14 mouse cellular contexts compared by ENCODE assay signal in genomic region chr1:133204341-133204849, GRCm38 (mm10). TPM values are rescaled to one million over a fixed set of nuclear protein-coding genes. Genes with fewer than 3 reads are reported as not detected.
A peak's percentile ranks its signal among the peaks of the same experiment; 100 is the strongest.
DNase-seq lines count a peak whose midpoint lies in the region; ATAC-seq and TF ChIP-seq lines count a peak whose summit lies in the region.
"Had no signal": no experiment of that assay in that cellular context is flagged by ENCODE, and none has a peak within 500 bp of the region (broad histone marks: within the 10 kb centered on the region; RNA-seq: fewer than 3 reads in every experiment).

No protein-coding gene starts in this region.

- DNase-seq in hindbrain, embryonic 10.5 days (ENCODE audit: low spot score) = no peak
- no peak for DNase-seq in hindbrain, embryonic 14.5 days (ENCODE audit: low spot score)
- peak; percentile 85 for DNase-seq in adrenal gland, adult 8-10 months
- DNase-seq in kidney, postnatal 0 days (ENCODE audit: low spot score) = no peak
- no peak for DNase-seq in retina, embryonic 14.5 days (ENCODE audit: low spot score)
- DNase-seq in liver = no peak
- DNase-seq in layer of hippocampus, postnatal 36 days = no peak
- DNase-seq: cerebellum, postnatal 25 days; heart, adult 18-20 months; left cerebral cortex, postnatal 4 days; thymus, adult 18-20 months had no signal

- no peak for ATAC-seq in hindbrain, embryonic 14.5 days (ENCODE audit: low FRiP score)
- ATAC-seq in kidney, postnatal 0 days (replicated peaks; ENCODE audit: low FRiP score, low read depth) = peak; percentile 68
- 0 out of 2 replicates have a peak, but pooled peaks have one; percentile 14 for ATAC-seq in megakaryocyte progenitor cell, adult 5-6 weeks (replicated peaks; ENCODE audit: poor library complexity)
- ATAC-seq: CD4-positive, CD25-positive, alpha-beta regulatory T cell, adult 4 months had no signal

- H3K36me3 ChIP-seq in hindbrain, embryonic 10.5 days = no peaks in the 10 kb centered on the region
- no peaks in the 10 kb centered on the region for H3K36me3 ChIP-seq in hindbrain, embryonic 14.5 days (replicated peaks; ENCODE audit: control insufficient read depth, insufficient read depth)
- H3K36me3 ChIP-seq in kidney, postnatal 0 days (ENCODE audit: insufficient read depth, low read length) = no peaks in the 10 kb centered on the region

- peaks cover 62% of the 10 kb centered on the region for H3K4me1 ChIP-seq in hindbrain, embryonic 10.5 days (replicated peaks)
- H3K4me1 ChIP-seq in hindbrain, embryonic 14.5 days (replicated peaks; ENCODE audit: control insufficient read depth, insufficient read depth, low read length) = peaks cover 36% of the 10 kb centered on the region
- peaks cover 9% of the 10 kb centered on the region for H3K4me1 ChIP-seq in kidney, postnatal 0 days (replicated peaks; ENCODE audit: insufficient read depth, low read length)

- peaks cover 12% of the 10 kb centered on the region; the same call in 1 of the 2 replicates for H3K27me3 ChIP-seq in hindbrain, embryonic 10.5 days (ENCODE audit: insufficient read depth, poor library complexity, severe bottlenecking)
- no peaks in the 10 kb centered on the region for H3K27me3 ChIP-seq in hindbrain, embryonic 14.5 days (ENCODE audit: control insufficient read depth, insufficient read depth, low read length)
- no peaks in the 10 kb centered on the region for H3K27me3 ChIP-seq in kidney, postnatal 0 days (ENCODE audit: insufficient read depth, low read length)

- H3K27ac ChIP-seq in hindbrain, embryonic 10.5 days = peak overlapping the region; percentile 69
- H3K27ac ChIP-seq in hindbrain, embryonic 14.5 days = no peak overlapping the region
- H3K27ac ChIP-seq in kidney, postnatal 0 days = peak overlapping the region; percentile 31; the same call in 1 of the 2 replicates

- H3K4me2 ChIP-seq in hindbrain, embryonic 14.5 days (replicated peaks) = no peak overlapping the region
- no peak overlapping the region for H3K4me2 ChIP-seq in kidney, postnatal 0 days (ENCODE audit: low read length)

- H3K9me3 ChIP-seq in hindbrain, embryonic 10.5 days = no peaks in the 10 kb centered on the region
- H3K9me3 ChIP-seq in hindbrain, embryonic 14.5 days (ENCODE audit: control insufficient read depth, low read length) = no peaks in the 10 kb centered on the region
- no peaks in the 10 kb centered on the region for H3K9me3 ChIP-seq in kidney, postnatal 0 days (replicated peaks; ENCODE audit: low read length)

- H3K9ac ChIP-seq in hindbrain, embryonic 14.5 days = no peak overlapping the region
- H3K9ac ChIP-seq in kidney, postnatal 0 days (ENCODE audit: low read depth, low read length) = no peak overlapping the region

- 73% methylated on average over 11 of the region's 11 CpGs for WGBS in hindbrain, embryonic 10.5 days
- WGBS in hindbrain, embryonic 14.5 days = 52% methylated on average over 11 of the region's 11 CpGs
- WGBS in kidney, postnatal 0 days = 50% methylated on average over 11 of the region's 11 CpGs

- TF ChIP-seq CTCF in kidney, postnatal 0 days (IDR thresholded peaks at IDR 0.05; ENCODE audit: low read depth) = no peak

- H3K4me3 ChIP-seq in hindbrain, embryonic 10.5 days = no peak overlapping the region
- H3K4me3 ChIP-seq in hindbrain, embryonic 14.5 days (replicated peaks; ENCODE audit: low read length) = no peak overlapping the region
- H3K4me3 ChIP-seq in kidney, postnatal 0 days (replicated peaks; ENCODE audit: low read depth, low read length) = no peak overlapping the region
- H3K4me3 ChIP-seq: megakaryocyte, embryonic 14.5 days had no signal

RNA-seq across cellular contexts. Expression of gene Plekha6, which starts 40.4 kb away (rescaled TPM):
- polyA plus RNA-seq in hindbrain, embryonic 10.5 days (2016; fragmentation: Nextera tagmentation; extraction: Ambion mirVana) = 8.8 and 17.4 TPM in 2 replicates
- polyA plus RNA-seq in hindbrain, embryonic 14.5 days (2014; fragmentation: Nextera tagmentation; extraction: Ambion mirVana) = 21.4 and 22.2 TPM in 2 replicates
- 10 to 100 TPM; 16.1 to 56.7 (median 33.1) TPM for total RNA-seq in adrenal gland, adult 8-10 months (2022)
- polyA plus RNA-seq in kidney, postnatal 0 days (2015; fragmentation: Nextera tagmentation; extraction: Ambion mirVana) = 8.1 and 8.8 TPM in 2 replicates
- total RNA-seq in megakaryocyte progenitor cell, adult 5-6 weeks (2015) = 0.42 and 1.8 TPM in 2 replicates
- 1.1 and 2.2 TPM in 2 replicates for total RNA-seq in megakaryocyte progenitor cell, adult 5-6 weeks (2017)
- 10 to 100 TPM; 48.4 to 51.8 TPM for total RNA-seq in layer of hippocampus, postnatal 36 days (2021)
- polyA plus RNA-seq: CD4-positive, CD25-positive, alpha-beta regulatory T cell, adult 4 months had no signal

Comparison
In these comparisons a context has a peak if more than half of its experiments do, and no peak if none do; other contexts are left out.
1. RNA of gene Plekha6, which starts 40.4 kb away (total RNA-seq): 48.4 to 51.8 TPM in layer of hippocampus, postnatal 36 days and 16.1 to 56.7 TPM in adrenal gland, adult 8-10 months; 0.42 to 2.2 TPM in megakaryocyte progenitor cell, adult 5-6 weeks; every median in the first group is over 4 times any median in the second.